Comparison of ENCODE assay signal across 17 mouse cellular contexts in genomic region chr11:32188881-32189280, GRCm38 (mm10). TPM values are rescaled to one million over a fixed set of nuclear protein-coding genes. Genes with fewer than 3 reads are reported as not detected.
"Had no signal": no experiment of that assay in that cellular context is flagged by ENCODE, and none has a peak within 500 bp of the region (broad histone marks: within the 10 kb centered on the region; RNA-seq: fewer than 3 reads in every experiment).

No protein-coding gene starts in this region.

- H3K9me3 ChIP-seq: neural tube, embryonic 12.5 days; neural tube, embryonic 13.5 days; neural tube, embryonic 15.5 days; stomach, embryonic 15.5 days had no signal

- H3K9ac ChIP-seq: neural tube, embryonic 12.5 days; neural tube, embryonic 13.5 days; neural tube, embryonic 15.5 days; stomach, embryonic 15.5 days had no signal

- H3K4me2 ChIP-seq: neural tube, embryonic 12.5 days; neural tube, embryonic 13.5 days; neural tube, embryonic 15.5 days; stomach, embryonic 15.5 days had no signal

- H3K36me3 ChIP-seq: neural tube, embryonic 12.5 days; neural tube, embryonic 13.5 days; neural tube, embryonic 15.5 days; stomach, embryonic 15.5 days had no signal

- DNase-seq: retina, postnatal 1 day; right cerebral cortex, adult 18-20 months; right cerebral cortex, postnatal 14 days; right cerebral cortex, postnatal 25 days; right cerebral cortex, postnatal 4 days; spleen, adult 18-20 months; thymus, adult 18-20 months; thymus, adult 2 months; thymus, postnatal 14 days; thymus, postnatal 25 days; thymus, postnatal 36 days had no signal

- H3K27ac ChIP-seq: neural tube, embryonic 12.5 days; neural tube, embryonic 13.5 days; neural tube, embryonic 15.5 days; stomach, embryonic 15.5 days; stomach, postnatal 0 days had no signal

- H3K4me1 ChIP-seq: neural tube, embryonic 12.5 days; neural tube, embryonic 15.5 days; stomach, embryonic 15.5 days had no signal

- H3K4me3 ChIP-seq: neural tube, embryonic 12.5 days; neural tube, embryonic 13.5 days; neural tube, embryonic 15.5 days; stomach, embryonic 15.5 days had no signal

- H3K27me3 ChIP-seq: neural tube, embryonic 13.5 days; neural tube, embryonic 15.5 days; stomach, embryonic 15.5 days had no signal

RNA-seq across cellular contexts. Expression of gene Il9r, which starts 11.2 kb away (rescaled TPM):
- polyA plus RNA-seq: neural tube, embryonic 13.5 days; neural tube, embryonic 14.5 days; neural tube, embryonic 15.5 days; stomach, postnatal 0 days had no signal
